Mouse (Mus musculus): ENCODE results near the gene Slc25a54. TPM values are rescaled to one million over a fixed set of nuclear protein-coding genes. Genes with fewer than 3 reads are reported as not detected.

Gene Slc25a54
- polyA plus RNA-seq (2021; fragmentation: Nextera tagmentation): not detected in 2 replicates
- long read RNA-seq, experiment 1: 0 reads
- long read RNA-seq, experiment 2: 0 reads

DNA sequence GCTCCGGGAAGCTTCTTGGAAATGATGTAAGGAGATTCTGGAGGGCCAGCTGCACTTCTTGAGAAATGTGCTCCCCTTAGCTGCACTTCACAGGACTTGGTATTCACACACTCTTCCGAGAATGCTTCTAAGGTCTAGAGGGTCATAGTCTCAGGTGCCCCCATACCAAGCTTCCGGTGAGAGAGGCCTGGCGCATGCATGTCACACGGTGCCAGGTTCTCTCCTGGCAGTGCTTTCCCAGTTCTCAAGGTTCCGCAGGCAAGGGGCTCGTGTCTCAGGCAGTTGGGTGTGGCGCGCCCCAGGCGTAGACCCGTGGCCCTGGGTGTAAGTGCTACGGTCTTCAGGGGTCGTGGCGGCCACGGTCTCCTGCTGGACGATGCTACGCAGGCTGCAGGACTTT lies at the start of gene Slc25a54:
Gene Slc25a54, plus strand, starts transcription at position 301 of the 400 bp plus-strand sequence.

DNA sequence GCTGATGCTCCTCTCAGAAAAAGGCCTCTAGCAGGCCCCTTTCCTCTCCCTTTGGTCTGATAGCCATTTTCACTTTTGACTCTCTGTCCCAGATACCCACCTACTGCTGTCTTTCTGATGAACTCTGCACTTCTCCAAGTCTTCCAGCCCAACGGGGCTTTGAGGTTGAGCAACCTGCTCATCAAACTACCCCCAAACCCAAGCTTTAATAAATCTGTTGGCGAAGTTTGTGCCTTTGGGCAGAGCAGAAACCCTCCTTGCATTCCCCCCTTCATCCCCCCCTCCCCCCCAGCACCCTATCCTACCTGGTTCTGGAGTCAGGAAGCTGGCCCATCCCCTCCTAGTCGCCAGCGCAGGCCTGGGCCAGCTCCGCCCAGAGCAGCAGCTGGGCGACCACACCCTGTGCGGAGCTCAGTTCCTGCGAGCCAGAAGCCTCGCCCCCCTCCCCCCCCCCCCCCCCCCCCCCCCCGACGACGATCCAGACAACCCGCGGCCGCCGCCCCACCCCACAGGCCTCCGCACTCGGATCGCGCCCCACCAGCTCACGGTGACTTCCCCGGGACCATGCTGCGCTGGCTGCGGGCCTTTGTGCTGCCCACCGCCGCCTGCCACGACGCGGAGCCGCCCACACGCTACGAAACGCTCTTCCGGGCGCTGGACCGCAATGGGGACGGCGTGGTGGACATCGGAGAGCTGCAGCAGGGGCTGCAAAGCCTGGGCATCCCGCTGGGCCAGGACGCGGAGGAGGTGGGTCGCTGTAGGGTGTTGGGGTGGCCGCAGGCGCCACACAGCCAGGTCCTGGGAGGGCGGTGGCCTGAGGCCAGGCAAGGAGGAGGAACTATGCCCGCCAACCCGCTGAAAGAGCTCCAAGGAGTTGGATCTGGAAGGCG lies 42.6 kb downstream of the Slc25a54 start, which contains the start of gene Slc25a24:
Gene Slc25a24, plus strand, starts transcription at position 509 of the 890 bp plus-strand sequence.

Small RNA genes lying within 50 kb of the gene (microRNA-seq; reads per million reads assigned to microRNA genes)
- gene Gm44384: not detected

Other genes with a start within 250 kb of the Slc25a54 start
- gene Stxbp3, start 239.9 kb upstream of the Slc25a54 start, polyA plus RNA-seq (2021; fragmentation: Nextera tagmentation): 16.3 and 23.1 TPM in 2 replicates
- 0.04 TPM in 1 of 2 replicates, not detected in the other for gene Fndc7, start 190.5 kb upstream of the Slc25a54 start, polyA plus RNA-seq (2021; fragmentation: Nextera tagmentation)
- 12.4 and 12.9 TPM in 2 replicates for gene Prpf38b, start 168.7 kb upstream of the Slc25a54 start, polyA plus RNA-seq (2021; fragmentation: Nextera tagmentation)
- gene Henmt1, start 140.6 kb upstream of the Slc25a54 start, polyA plus RNA-seq (2021; fragmentation: Nextera tagmentation): 2.4 and 3.8 TPM in 2 replicates
- not detected in 2 replicates for gene Gm9857, start 140.0 kb upstream of the Slc25a54 start, polyA plus RNA-seq (2021; fragmentation: Nextera tagmentation)
- 2.9 and 3.3 TPM in 2 replicates for gene Fam102b, start 52.9 kb upstream of the Slc25a54 start, polyA plus RNA-seq (2021; fragmentation: Nextera tagmentation)
- gene Slc25a24, start 42.7 kb downstream of the Slc25a54 start, polyA plus RNA-seq (2021; fragmentation: Nextera tagmentation): 0.88 and 1.3 TPM in 2 replicates

Data from layer of hippocampus, adult 6 months (tissue).